Mouse (Mus musculus) left cerebral cortex, adult 9 months (tissue): ENCODE measurements around the gene Zic1.

Experiments
- DNase-seq, 2 experiments: peaks; one replicate each; pipeline ENCODE4 v3.0.0; 2022; ENCODE audit warnings: low spot score in 2 of 2

The Zic1 gene

GRCm38 (mm10) chr9:91365664-91366063 lies at the start of gene Zic1:
Zic1 (minus strand) TSS chr9:91365810.
- DNase-seq: no peak

- DNase-seq: no peak
Measured at GRCm38 (mm10) chr9:91414007-91414661, 48.5 kb upstream of the Zic1 start.

DNA sequence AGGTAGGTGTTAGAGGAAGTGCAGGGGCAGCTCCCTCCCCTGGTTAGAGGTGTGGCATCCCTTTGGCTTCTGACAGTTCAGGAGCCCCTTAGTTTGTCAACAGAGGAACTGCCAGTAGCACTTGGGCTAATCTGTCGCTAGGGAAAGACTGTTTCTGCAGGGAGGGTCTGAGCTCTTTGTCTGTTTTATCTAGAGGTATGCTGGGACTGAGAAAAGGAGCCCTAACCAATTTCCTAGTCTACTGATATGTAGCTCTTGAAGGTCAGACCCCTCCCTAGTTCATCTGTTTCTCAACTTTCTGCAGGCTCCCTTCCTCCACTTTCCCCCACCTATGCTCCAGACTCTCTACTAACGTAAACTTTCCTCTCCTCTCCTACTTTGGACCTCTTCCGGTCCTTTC lies 44.2 kb upstream of the Zic1 start:
- no peak for DNase-seq

- no peak for DNase-seq
Measured at GRCm38 (mm10) chr9:91406258-91406763, 40.7 kb upstream of the Zic1 start.

DNA sequence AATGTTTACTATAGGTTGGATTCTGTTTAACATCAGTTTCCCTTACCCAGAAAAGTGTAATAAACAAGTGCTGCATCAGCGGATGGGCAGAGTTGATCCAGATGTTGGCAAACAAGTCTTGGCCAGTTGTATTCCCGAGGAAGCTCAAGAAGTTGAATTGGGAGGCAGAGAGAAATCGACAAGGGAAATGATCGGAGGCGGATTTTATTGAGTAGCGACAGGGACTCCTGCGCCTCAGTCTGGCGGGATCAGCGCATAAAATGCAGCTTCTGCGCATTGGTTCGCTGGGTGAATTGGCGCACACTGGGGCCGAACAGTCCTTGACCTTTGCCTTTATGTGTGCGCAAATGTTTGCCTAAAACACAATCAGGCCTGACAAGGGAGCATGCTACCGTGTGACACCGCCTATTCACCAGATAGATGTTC lies 40.2 kb upstream of the Zic1 start:
- DNase-seq: no peak

- DNase-seq: no peak
Measured at GRCm38 (mm10) chr9:91404905-91405752, 39.5 kb upstream of the Zic1 start.

DNA sequence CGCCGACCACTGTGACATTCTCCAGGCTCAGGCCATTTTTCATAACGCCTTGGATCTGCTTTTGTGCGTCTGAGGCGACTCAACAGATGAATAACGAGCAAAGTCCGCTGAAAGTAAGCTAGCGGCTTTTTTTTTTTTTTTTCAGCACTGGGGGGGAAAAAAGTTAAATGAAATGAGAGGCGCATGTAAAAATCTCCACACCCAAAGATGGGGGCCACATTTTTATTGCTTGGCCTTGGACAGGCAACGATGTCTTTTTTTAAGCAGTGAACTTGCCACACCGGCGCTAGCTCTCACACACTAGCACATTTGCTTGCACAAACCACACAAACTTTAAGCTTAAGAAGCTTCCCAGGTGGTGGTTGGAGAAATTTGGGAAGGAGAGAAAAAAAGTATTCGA lies 38.6 kb upstream of the Zic1 start:
- DNase-seq: no peak

GRCm38 (mm10) chr9:91401471-91401870 lies 35.9 kb upstream of the Zic1 start:
- DNase-seq: no peak

DNA sequence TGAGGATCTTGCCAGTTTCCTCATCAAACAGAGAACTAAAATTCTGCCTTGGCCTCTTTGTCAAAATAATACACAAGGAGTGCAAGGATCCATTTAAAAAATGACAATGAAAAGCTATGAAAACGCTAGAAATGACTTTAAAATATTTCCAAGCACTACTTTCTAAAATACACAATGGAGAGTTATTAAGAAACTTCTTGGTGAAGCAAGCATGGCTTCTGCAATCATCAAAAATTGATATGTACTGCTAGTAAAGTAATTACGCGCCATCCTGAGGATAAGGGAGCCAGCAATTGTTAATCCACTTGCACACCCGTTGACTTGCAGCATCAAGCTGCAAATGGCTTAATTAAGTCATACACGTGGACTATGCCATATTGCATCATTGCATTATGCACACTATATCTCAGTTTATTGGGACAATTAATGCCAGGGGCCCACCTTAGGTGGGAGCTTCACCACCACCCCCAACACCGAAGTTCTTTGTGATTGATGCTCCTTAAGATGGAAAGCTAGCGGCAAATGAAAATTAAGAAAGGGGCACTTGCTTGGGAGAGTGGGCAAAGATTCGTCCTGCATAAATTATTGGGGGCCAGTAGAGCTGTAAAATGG lies 35.0 kb upstream of the Zic1 start:
- no peak for DNase-seq

DNA sequence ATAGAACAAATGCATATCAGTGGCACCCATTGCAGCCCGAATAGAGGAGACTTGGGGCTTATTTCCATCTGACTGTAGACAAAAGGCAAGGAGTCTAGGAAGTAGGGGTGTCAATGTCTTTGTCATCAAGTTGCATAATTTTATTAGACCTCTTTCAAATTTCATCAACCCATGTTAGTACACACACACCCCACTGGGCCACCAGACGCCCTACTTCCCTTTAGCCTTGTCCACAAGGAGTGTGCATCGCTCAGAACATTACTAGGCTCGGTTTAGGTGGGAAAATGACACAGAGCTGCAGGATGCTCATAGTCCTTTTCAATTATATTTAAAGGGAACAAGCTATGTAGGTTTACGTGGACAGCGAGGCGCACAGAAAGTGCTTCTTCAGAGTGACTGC lies 34.4 kb upstream of the Zic1 start:
- no peak for DNase-seq

DNA sequence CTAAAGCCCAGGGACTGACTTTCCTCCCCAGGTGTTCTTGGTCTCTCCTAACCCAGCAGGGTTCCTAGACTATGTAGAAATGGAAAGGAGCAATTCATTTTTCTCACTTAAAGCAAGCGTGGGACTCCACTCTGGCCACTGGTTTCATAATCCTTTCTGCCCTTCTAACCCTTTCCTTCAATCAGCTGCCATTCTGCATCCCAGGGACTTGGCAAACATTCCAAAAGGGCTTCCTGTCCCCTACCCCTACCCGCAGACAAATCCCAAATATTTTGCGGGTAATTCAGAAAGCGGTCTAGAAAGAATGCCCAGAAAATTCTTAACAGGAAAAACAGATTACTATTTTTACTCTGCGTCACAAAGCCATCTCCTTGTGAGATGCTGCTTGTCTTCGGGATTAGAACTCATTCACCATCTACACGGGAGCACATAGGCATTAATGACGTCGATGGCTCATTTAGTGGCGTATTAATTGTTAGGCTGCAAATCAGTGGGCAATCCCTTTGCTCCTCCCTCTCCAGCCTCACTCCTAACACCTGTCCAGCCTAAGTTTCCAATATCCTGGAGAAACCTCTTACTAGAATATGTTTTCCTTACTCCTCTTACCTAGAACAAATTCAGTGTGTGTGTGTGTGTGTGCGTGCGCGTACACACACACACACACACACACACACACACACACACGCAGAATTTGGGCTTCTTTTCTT lies 29.6 kb upstream of the Zic1 start:
- DNase-seq: no peak

GRCm38 (mm10) chr9:91394211-91394646 lies 28.6 kb upstream of the Zic1 start:
- no peak for DNase-seq

GRCm38 (mm10) chr9:91393376-91394068 lies 27.9 kb upstream of the Zic1 start:
- no peak for DNase-seq

GRCm38 (mm10) chr9:91388173-91388572 lies 22.6 kb upstream of the Zic1 start:
- no peak for DNase-seq

GRCm38 (mm10) chr9:91387740-91388080 lies 22.1 kb upstream of the Zic1 start:
- no peak for DNase-seq

GRCm38 (mm10) chr9:91386891-91387739 lies 21.5 kb upstream of the Zic1 start:
- no peak for DNase-seq

- no peak for DNase-seq
Measured at GRCm38 (mm10) chr9:91386502-91386890, 20.9 kb upstream of the Zic1 start.

DNA sequence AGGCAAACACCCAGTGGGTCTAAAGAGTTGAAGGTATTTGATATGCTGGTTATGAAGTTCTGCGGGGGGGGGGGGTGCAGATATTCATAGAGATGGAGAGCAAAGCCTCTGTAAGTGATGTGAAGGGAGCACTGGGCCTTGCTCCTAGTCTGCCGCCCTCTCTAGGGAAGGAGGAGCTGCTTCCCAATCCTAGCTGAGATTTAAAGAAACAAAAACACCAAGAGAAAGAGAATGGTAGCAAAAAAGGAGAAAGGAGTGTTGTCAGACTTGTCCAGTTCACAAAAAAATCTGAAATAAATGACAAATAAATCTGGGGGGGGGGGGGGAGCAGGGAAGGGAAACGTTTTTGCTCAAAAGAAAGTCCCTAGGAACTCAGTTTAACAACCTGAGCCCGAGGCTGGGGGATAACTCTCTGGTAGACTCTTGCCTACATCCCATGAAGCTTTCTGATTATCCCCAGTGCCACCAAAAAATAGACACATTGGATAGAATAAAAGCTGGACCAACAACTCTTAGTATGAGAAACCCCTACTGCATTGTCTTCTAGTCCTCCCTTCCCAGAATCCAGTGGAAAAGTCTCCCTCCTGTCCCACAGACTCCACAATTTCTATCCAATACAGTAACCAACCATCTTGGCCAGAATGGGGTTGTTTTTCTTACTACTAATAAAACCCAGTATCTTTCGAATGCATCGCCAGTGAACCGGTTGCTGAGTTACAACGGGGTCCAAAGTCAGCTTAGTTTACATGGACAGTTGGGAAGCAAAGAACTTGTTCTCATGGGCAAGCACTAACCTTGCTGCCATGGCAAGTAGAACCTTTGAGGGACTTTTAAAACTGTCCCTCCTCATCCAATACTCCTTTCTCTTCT lies 20.2 kb upstream of the Zic1 start:
- no peak for DNase-seq
